Mouse (Mus musculus) left cerebral cortex, adult 18-20 months (tissue): ENCODE results near the gene Nlrp4e. TPM values are rescaled to one million over a fixed set of nuclear protein-coding genes. Genes with fewer than 3 reads are reported as not detected.
"Not testable (repeated sequence)": the region's sequence is repeated elsewhere in the genome, so short reads cannot be mapped to it uniquely, and the experiment has no call there.

Experiments
- DNase-seq, 2 experiments: peaks; one replicate each; pipeline ENCODE4 v3.0.0; 2021 to 2022; ENCODE audit warnings: low spot score in 2 of 2, mixed read lengths in 1 of 2
- long read RNA-seq, 2 experiments: library from polyadenylated mRNA; stranded (forward); transcript quantifications; one replicate each; pipeline ENCODE4 v2.0.0; 2021
- microRNA-seq, 2 experiments: library from miRNA; unstranded; fragments of <30 nt; microRNA quantifications; one replicate each; pipeline ENCODE4 v1.2.0; 2021
- total RNA-seq, 2 experiments: library from RNA; stranded (reverse); gene quantifications; 2 replicates each; pipeline ENCODE4 v1.2.3; 2021

Nlrp4e gene
- total RNA-seq = not detected
- long read RNA-seq, experiment 1 = 0 reads
- long read RNA-seq, experiment 2 = 0 reads

DNA sequence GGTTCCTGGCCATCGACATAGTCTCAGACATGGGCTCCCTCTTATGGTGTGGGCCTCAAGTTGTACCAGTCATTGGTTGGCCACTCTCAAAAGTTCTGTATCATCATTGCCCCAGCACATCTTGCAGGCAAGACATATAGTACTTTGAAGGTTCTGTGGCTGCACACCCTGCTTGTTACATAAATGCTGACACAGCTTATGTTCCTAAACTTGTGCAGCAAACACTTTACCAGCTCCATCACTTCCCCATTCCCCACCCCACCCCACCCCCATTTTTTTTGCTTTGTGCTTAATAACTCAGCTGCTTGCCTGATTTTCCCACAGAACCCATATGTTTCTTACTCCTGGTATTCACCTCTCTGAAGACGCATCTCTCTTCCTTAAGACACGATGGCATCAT lies at the start of gene Nlrp4e:
Gene Nlrp4e (plus strand): TSS at position 301 of the 400 bp plus-strand sequence.
- not testable (repeated sequence) for DNase-seq

DNA sequence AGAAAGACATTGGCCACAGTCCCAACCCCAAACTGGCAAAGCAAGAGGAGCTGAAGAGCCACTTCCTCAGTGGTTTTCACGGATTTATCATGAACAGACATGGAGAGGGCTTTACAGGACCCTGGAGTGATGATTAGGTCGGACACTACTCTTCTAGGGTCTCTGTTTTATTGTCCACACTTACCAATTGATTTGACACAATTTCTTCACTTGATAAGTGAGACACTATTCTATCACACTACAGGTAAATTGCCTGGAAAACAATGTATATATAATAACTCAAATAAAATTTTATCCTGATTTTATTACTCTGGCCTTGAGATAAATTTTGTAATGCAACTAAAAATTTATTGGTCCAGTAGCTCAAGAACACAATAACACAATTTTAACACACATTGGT lies 49.4 kb upstream of the Nlrp4e start, which contains the start of gene Vmn1r166:
Gene Vmn1r166 (minus strand): TSS at position 101 of the 400 bp plus-strand sequence.
- not testable (repeated sequence) for DNase-seq

DNA sequence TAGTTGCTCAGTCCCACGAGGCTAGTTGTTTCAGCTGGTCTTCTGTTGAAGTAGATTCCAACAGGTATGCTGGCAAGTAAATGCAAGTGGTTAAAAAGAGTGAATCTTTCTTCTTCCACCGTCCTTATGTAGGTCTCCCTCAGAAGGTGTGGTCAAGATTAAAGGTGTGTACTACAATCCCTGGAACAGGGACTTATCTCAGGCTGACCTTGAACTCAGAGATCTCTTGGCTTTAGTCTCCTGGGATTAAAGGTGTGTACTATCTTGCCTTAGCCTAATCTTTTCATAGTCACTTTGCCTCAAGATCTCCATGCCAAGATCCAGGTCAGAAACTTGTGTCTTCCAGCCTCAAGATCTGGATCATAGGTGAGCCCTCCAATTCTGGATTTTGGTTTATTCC lies 22.2 kb upstream of the Nlrp4e start, which contains the start of gene Gm6902:
Gene Gm6902 (minus strand): TSS at position 101 of the 400 bp plus-strand sequence.
- not testable (repeated sequence) for DNase-seq

DNA sequence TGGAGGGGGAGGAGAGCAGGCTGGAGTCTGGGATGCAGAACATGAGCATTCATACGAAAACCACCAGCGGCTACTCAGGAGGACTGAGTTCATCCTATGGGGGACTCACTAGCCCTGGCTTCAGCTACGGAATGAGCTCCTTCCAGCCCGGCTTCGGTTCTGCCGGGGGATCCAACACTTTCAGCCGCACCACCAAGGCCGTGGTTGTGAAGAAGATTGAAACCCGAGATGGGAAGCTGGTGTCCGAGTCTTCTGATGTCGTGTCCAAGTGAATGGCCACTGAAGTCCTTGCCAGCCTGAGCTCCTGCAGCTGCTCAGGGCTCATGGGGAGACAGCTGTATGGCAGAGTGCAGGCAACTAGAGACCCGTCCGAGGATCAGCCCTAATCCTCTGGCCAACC lies 57.3 kb downstream of the Nlrp4e start:
- DNase-seq = not testable (repeated sequence)

DNA sequence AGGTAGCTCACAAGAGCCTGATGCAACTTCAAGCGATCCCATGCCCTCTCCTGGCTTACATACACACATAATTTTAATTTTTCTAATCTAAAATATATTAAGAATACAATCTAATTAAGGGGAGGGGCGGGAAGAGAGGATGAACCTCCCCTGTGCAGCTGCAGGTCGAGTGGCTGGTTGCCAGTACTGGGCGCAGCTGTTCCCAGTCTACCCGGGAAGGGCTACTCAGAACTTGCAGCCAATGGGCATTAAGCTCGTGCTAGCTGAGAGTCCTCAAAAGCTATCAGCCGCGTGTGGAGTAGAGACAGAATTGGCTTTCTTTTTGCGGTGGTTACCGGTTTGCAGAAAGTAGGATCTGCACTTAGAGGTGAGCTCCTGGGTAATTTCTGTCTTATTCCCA lies 84.6 kb downstream of the Nlrp4e start, which contains the start of gene Nlrp5:
Gene Nlrp5 (plus strand): TSS at position 301 of the 400 bp plus-strand sequence.
- DNase-seq = no peak

Small RNA genes lying within 50 kb of the gene (microRNA-seq; reads per million reads assigned to microRNA genes)
- 0 reads per million in 2 experiments for gene Gm25196

Other genes with a start within 250 kb of the Nlrp4e start
- gene Vmn1r163, start 245.7 kb upstream of the Nlrp4e start, total RNA-seq = not detected
- not detected for gene Gm8720, start 233.7 kb upstream of the Nlrp4e start, total RNA-seq
- gene Gm10662, start 156.7 kb upstream of the Nlrp4e start, total RNA-seq = not detected
- gene Vmn1r165, start 83.9 kb upstream of the Nlrp4e start, total RNA-seq = not detected
- not detected for gene Vmn1r166, start 49.5 kb upstream of the Nlrp4e start, total RNA-seq
- gene Gm6902, start 22.3 kb upstream of the Nlrp4e start, total RNA-seq = not detected
- gene Nlrp5, start 84.7 kb downstream of the Nlrp4e start, total RNA-seq = under 1 TPM; 0.14 to 0.47 TPM
- gene Vmn1r167, start 206.0 kb downstream of the Nlrp4e start, total RNA-seq = not detected
- gene Vmn1r168, start 238.5 kb downstream of the Nlrp4e start, total RNA-seq = not detected